Mouse (Mus musculus) gastrocnemius, adult 2 months (tissue): ENCODE measurements around the gene Ccdc180. TPM values are rescaled to one million over a fixed set of nuclear protein-coding genes. Genes with fewer than 3 reads are reported as not detected.

Experiments
- DNase-seq: peaks from one replicate; pipeline ENCODE4 v3.0.0; 2022
- H3K27ac ChIP-seq: fragments of 200-600 bp; 2 replicates; pipeline ENCODE4 v1.8.1; 2022; ENCODE audit warnings: mild to moderate bottlenecking
- H3K4me3 ChIP-seq: fragments of 200-600 bp; 2 replicates; pipeline ENCODE4 v1.8.1; 2022; ENCODE audit warnings: mild to moderate bottlenecking, moderate library complexity
- CTCF ChIP-seq: fragments of 200-600 bp; IDR thresholded peaks from 2 replicates; pipeline ENCODE4 v1.8.1; 2022; ENCODE audit warnings: antibody characterized with exemption, mild to moderate bottlenecking, moderate library complexity
- intact Hi-C: fragments of 180-260 bp; cut with DNase I; formaldehyde crosslinking; loops from one replicate; pipeline ENCODE4 v1.15.1; 2025
- total RNA-seq, 2 experiments: library from RNA; stranded (reverse); gene quantifications; 2 replicates each; pipeline ENCODE4 v1.2.3; 2021

Gene Ccdc180
- total RNA-seq, 2 experiments from 2014 or later, result not detected

- H3K27ac ChIP-seq, result peak overlapping the region; percentile 25
- intact Hi-C loops, result no loop called here
- peak; percentile 56 for DNase-seq
- no peak for TF ChIP-seq CTCF
- H3K4me3 ChIP-seq, result peak overlapping the region; percentile 36
These were observed 75.8 kb downstream of the Ccdc180 start for GRCm38 (mm10) chr4:45965737-45966447.

GRCm38 (mm10) chr4:45966716-45967115 lies 76.6 kb downstream of the Ccdc180 start:
- no peak for TF ChIP-seq CTCF
- DNase-seq, result no peak
- no peak overlapping the region for H3K4me3 ChIP-seq
- intact Hi-C loops, result no loop called here
- peak overlapping the region; percentile 25 for H3K27ac ChIP-seq

- intact Hi-C loops, result no loop called here
- no peak for DNase-seq
- peak overlapping the region; percentile 25 for H3K27ac ChIP-seq
- TF ChIP-seq CTCF, result no peak
- no peak overlapping the region for H3K4me3 ChIP-seq
These were observed 77.6 kb downstream of the Ccdc180 start for GRCm38 (mm10) chr4:45967479-45968341.

GRCm38 (mm10) chr4:45969051-45969450 lies 78.9 kb downstream of the Ccdc180 start:
- no peak for DNase-seq
- TF ChIP-seq CTCF, result no peak
- no peak overlapping the region for H3K27ac ChIP-seq
- intact Hi-C loops, result no loop called here
- no peak overlapping the region for H3K4me3 ChIP-seq

GRCm38 (mm10) chr4:45970048-45970560 lies 80.0 kb downstream of the Ccdc180 start:
- intact Hi-C loops, result loop anchor here (5.0 kb wide), 1 partner anchor 67 kb away; the partner anchor contains the start of gene Tmod1
- TF ChIP-seq CTCF, result no peak
- Histone ChIP-seq H3K27ac (no peak overlapping the region), H3K4me3 (no peak overlapping the region)
- DNase-seq, result no peak

- intact Hi-C loops, result loop anchor here (2.0 to 5.0 kb wide), 2 partner anchors 65 to 155 kb away; partner anchors contain the start of gene Tmod1
- peak; percentile 86 for TF ChIP-seq CTCF
- Histone ChIP-seq H3K27ac (peak overlapping the region; percentile 89), H3K4me3 (peak overlapping the region; percentile 88)
- DNase-seq, result peak; percentile 99
These were observed 81.8 kb downstream of the Ccdc180 start for GRCm38 (mm10) chr4:45971806-45972447.

- intact Hi-C loops, result loop anchor here (2.0 to 5.0 kb wide), 2 partner anchors 65 to 154 kb away; partner anchors contain the start of gene Tmod1
- peak overlapping the region; percentile 88 for H3K4me3 ChIP-seq
- H3K27ac ChIP-seq, result peak overlapping the region; percentile 89
- no peak for DNase-seq
- TF ChIP-seq CTCF, result no peak
These were observed 82.3 kb downstream of the Ccdc180 start for GRCm38 (mm10) chr4:45972448-45972854.

- intact Hi-C loops, result loop anchor here (2.0 to 5.0 kb wide), 2 partner anchors 64 to 154 kb away; partner anchors contain the start of gene Tmod1
- DNase-seq, result no peak
- Histone ChIP-seq H3K4me3 (peak overlapping the region; percentile 88), H3K27ac (peak overlapping the region; percentile 89)
- no peak for TF ChIP-seq CTCF
These were observed 82.8 kb downstream of the Ccdc180 start for GRCm38 (mm10) chr4:45972951-45973350.

GRCm38 (mm10) chr4:45976931-45977667 lies 87.0 kb downstream of the Ccdc180 start:
- no peak overlapping the region for H3K4me3 ChIP-seq
- intact Hi-C loops, result no loop called here
- no peak for DNase-seq
- no peak for TF ChIP-seq CTCF
- H3K27ac ChIP-seq, result no peak overlapping the region

GRCm38 (mm10) chr4:45979916-45980315 lies 89.8 kb downstream of the Ccdc180 start:
- TF ChIP-seq CTCF, result no peak
- no peak for DNase-seq
- intact Hi-C loops, result no loop called here
- Histone ChIP-seq H3K27ac (no peak overlapping the region), H3K4me3 (no peak overlapping the region)

- Histone ChIP-seq H3K27ac (no peak overlapping the region), H3K4me3 (no peak overlapping the region)
- no peak for TF ChIP-seq CTCF
- DNase-seq, result no peak
- intact Hi-C loops, result no loop called here
These were observed 91.0 kb downstream of the Ccdc180 start for GRCm38 (mm10) chr4:45981054-45981453.
